Mouse (Mus musculus) limb, embryonic 14.5 days (tissue): ENCODE measurements at regions not wholly inside any gene's neighbourhood (a gene's known extent, or its start where the extent isn't known, plus 50 kb on each side); places are given as distances from the start of the nearest gene placed in this dataset.

Experiments
- ATAC-seq: fragments of 200-750 bp; cut with Nextera tagmentation; 2 replicates; pipeline ENCODE4 v1.8.0; 2017; ENCODE audit warnings: low read depth, moderate number of reproducible peaks, moderate TSS enrichment; ENCODE audit not compliant: low FRiP score
- DNase-seq: peaks from one replicate; pipeline ENCODE4 v3.0.0-alpha.2; 2015; ENCODE audit warnings: low spot score
- H3K27ac ChIP-seq: fragments of 300-500 bp; sonication (generic); replicated peaks from 2 replicates; pipeline ENCODE4 v1.5.1; 2014; ENCODE audit warnings: low read depth, mild to moderate bottlenecking, low read length, moderate library complexity, mixed read lengths
- H3K27me3 ChIP-seq: fragments of 300-500 bp; sonication (generic); 2 replicates; pipeline ENCODE4 v1.6.1; 2014; ENCODE audit warnings: low read length, mixed read lengths; ENCODE audit not compliant: control insufficient read depth, insufficient read depth
- H3K36me3 ChIP-seq: fragments of 300-500 bp; sonication (generic); 2 replicates; pipeline ENCODE4 v1.6.1; 2014; ENCODE audit warnings: mild to moderate bottlenecking, low read length, moderate library complexity, mixed read lengths; ENCODE audit not compliant: control insufficient read depth, insufficient read depth
- H3K4me1 ChIP-seq: fragments of 300-500 bp; sonication (generic); 2 replicates; pipeline ENCODE4 v1.6.1; 2014; ENCODE audit warnings: antibody characterized with exemption, low read length, mixed read lengths; ENCODE audit not compliant: control insufficient read depth, insufficient read depth
- H3K4me2 ChIP-seq: fragments of 300-500 bp; sonication (generic); replicated peaks from 2 replicates; pipeline ENCODE4 v1.6.1; 2014; ENCODE audit warnings: low read depth, mild to moderate bottlenecking, low read length, moderate library complexity; ENCODE audit not compliant: severe bottlenecking
- H3K4me3 ChIP-seq: fragments of 300-500 bp; sonication (generic); replicated peaks from 2 replicates; pipeline ENCODE4 v1.5.1; 2014; ENCODE audit warnings: low read length
- H3K9ac ChIP-seq: fragments of 300-500 bp; sonication (generic); 2 replicates; pipeline ENCODE4 v1.6.1; 2014; ENCODE audit warnings: mild to moderate bottlenecking, low read depth, low read length, moderate library complexity; ENCODE audit not compliant: severe bottlenecking
- H3K9me3 ChIP-seq: fragments of 300-500 bp; sonication (generic); 2 replicates; pipeline ENCODE4 v1.6.1; 2016; ENCODE audit warnings: low read length; ENCODE audit not compliant: control insufficient read depth
- POLR2A ChIP-seq: fragments of 200-500 bp; IDR thresholded peaks from 2 replicates; pipeline ENCODE4 v1.8.0; 2012; ENCODE audit warnings: inconsistent platforms, mild to moderate bottlenecking, moderate library complexity, borderline replicate concordance; ENCODE audit not compliant: insufficient read depth, insufficient read length; ENCODE audit errors: extremely low read depth
- WGBS: fragments of 180-500 bp; shearing (Covaris S2); extraction: QIAGEN DNeasy Blood & Tissue Kit; methylation state at CpG from one replicate; pipeline ENCODE4 v1.1.7; 2014; 5-methylcytosine and 5-hydroxymethylcytosine counted together

- ATAC-seq, result no peak
Observed at GRCm38 (mm10) chr17:81941317-81941716, 203.1 kb upstream of the Slc8a1 start.

GRCm38 (mm10) chr17:81930736-81931135, 192.6 kb upstream of the Slc8a1 start:
- Histone ChIP-seq H3K4me2 (no peak overlapping the region), H3K9me3 (no peaks in the 10 kb centered on the region), H3K4me1 (no peaks in the 10 kb centered on the region), H3K27me3 (no peaks in the 10 kb centered on the region), H3K9ac (no peak overlapping the region), H3K27ac (no peak overlapping the region), H3K36me3 (no peaks in the 10 kb centered on the region), H3K4me3 (no peak overlapping the region)
- ATAC-seq (no peak), DNase-seq (no peak)
- 90% methylated on average over 2 of the region's 2 CpGs for WGBS
- no peak for TF ChIP-seq POLR2A

More at GRCm38 (mm10) chr17:81941317-81941716, 203.1 kb upstream of the Slc8a1 start:
- H3K9me3 ChIP-seq, result no peaks in the 10 kb centered on the region
- WGBS, result 84% methylated on average over 2 of the region's 2 CpGs
- no peak for DNase-seq
- no peak overlapping the region for H3K4me2 ChIP-seq
- no peak overlapping the region for H3K9ac ChIP-seq
- no peak overlapping the region for H3K4me3 ChIP-seq
- no peaks in the 10 kb centered on the region for H3K4me1 ChIP-seq
- H3K27ac ChIP-seq, result no peak overlapping the region
- no peaks in the 10 kb centered on the region for H3K36me3 ChIP-seq
- no peak for TF ChIP-seq POLR2A
- H3K27me3 ChIP-seq, result no peaks in the 10 kb centered on the region

- Histone ChIP-seq H3K4me1 (no peaks in the 10 kb centered on the region), H3K9me3 (no peaks in the 10 kb centered on the region), H3K4me3 (no peak overlapping the region), H3K27me3 (no peaks in the 10 kb centered on the region), H3K9ac (no peak overlapping the region), H3K4me2 (no peak overlapping the region), H3K27ac (no peak overlapping the region), H3K36me3 (no peaks in the 10 kb centered on the region)
- TF ChIP-seq POLR2A, result no peak
- DNase-seq, result peak; percentile 72
- 54% methylated on average over 5 of the region's 5 CpGs for WGBS
- ATAC-seq, result peak; percentile 67
Observed at GRCm38 (mm10) chr17:81906481-81907012, 168.4 kb upstream of the Slc8a1 start.

GRCm38 (mm10) chr17:81901999-81902665, 164.0 kb upstream of the Slc8a1 start:
- TF ChIP-seq POLR2A, result no peak

DNA sequence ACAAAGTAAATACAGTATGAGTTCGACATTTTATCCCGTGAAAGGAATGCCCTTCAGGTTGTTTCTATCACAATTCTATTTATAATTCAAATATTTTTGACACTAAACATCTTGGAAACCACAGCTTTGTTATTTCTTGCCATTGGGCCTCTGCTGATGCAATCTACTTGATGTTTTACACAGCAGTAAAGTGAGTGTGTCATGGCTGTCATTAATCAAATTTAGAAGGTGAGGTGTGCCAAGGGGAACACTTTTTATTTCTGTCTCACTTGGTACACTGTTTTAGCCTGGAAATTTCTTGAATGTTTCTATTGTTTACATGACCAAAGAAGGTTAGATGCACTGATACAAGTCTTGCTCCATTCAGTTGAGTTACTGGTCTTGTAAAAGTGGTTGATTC, 160.8 kb upstream of the Slc8a1 start:
- 64% methylated on average over 2 of the region's 2 CpGs for WGBS
- H3K4me3 ChIP-seq, result no peak overlapping the region
- no peak overlapping the region for H3K27ac ChIP-seq
- DNase-seq, result no peak
- H3K36me3 ChIP-seq, result no peaks in the 10 kb centered on the region
- no peaks in the 10 kb centered on the region for H3K27me3 ChIP-seq
- H3K4me1 ChIP-seq, result no peaks in the 10 kb centered on the region
- H3K9me3 ChIP-seq, result no peaks in the 10 kb centered on the region
- ATAC-seq, result no peak
- no peak overlapping the region for H3K4me2 ChIP-seq
- H3K9ac ChIP-seq, result no peak overlapping the region
- TF ChIP-seq POLR2A, result no peak

More at GRCm38 (mm10) chr17:81901999-81902665, 164.0 kb upstream of the Slc8a1 start:
- 67% methylated on average over 4 of the region's 4 CpGs for WGBS
- no peaks in the 10 kb centered on the region for H3K27me3 ChIP-seq
- no peaks in the 10 kb centered on the region for H3K36me3 ChIP-seq
- ATAC-seq (no peak), DNase-seq (no peak)
- H3K4me2 ChIP-seq, result no peak overlapping the region
- H3K4me1 ChIP-seq, result no peaks in the 10 kb centered on the region
- H3K27ac ChIP-seq, result no peak overlapping the region
- no peak overlapping the region for H3K4me3 ChIP-seq
- no peak overlapping the region for H3K9ac ChIP-seq
- H3K9me3 ChIP-seq, result no peaks in the 10 kb centered on the region
